Mouse (Mus musculus): ENCODE results near the gene Rspo3. TPM values are rescaled to one million over a fixed set of nuclear protein-coding genes. Genes with fewer than 3 reads are reported as not detected.

Rspo3 gene
- total and polyA plus RNA-seq, 3 experiments = not detected

DNA sequence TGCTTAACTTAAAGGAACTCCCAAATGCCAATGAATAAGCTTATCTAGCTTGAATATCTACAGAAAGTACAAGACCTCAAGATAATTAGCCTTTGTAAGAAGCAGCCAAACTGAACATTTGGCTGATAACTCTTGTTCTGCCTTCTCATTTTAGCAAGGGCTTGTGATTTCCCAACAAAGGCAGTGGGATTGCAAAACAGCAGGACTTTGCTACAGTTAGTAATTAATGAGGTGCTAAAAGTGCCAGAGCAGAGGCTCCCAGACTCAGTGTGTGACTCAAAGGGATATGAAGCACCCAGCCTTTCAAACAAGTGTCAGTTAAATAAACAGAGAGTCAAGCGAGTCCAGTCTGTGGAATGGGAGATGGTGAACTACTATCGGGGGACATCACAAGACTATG, 18.7 kb upstream of the Rspo3 start:
- no peak overlapping the region for H3K4me2 ChIP-seq (ENCODE audit: insufficient read depth, low read depth, poor library complexity, severe bottlenecking)
- no peak for DNase-seq (ENCODE audit: extremely low read depth)
- no peaks in the 10 kb centered on the region for H3K27me3 ChIP-seq (replicated peaks)
- dilution Hi-C loops (cut with MboI; ENCODE audit: extremely low pct_ligation_motif_present, extremely low pct_unique_long_range_greater_than_20kb, low sequenced_read_pairs) (no loop called here), in situ Hi-C loops (cut with MboI; ENCODE audit: low pct_ligation_motif_present, low pct_unique_long_range_greater_than_20kb, low sequenced_read_pairs) (no loop called here)
- TF ChIP-seq CHD1 (IDR thresholded peaks at IDR 0.05; ENCODE audit: low read depth, low read length) (no peak), RAD21 (IDR thresholded peaks at IDR 0.05; ENCODE audit: low read depth, low read length) (no peak), USF2 (conservative IDR thresholded peaks at IDR 0.05; ENCODE audit: low read depth, low read length) (no peak), SMC3 (IDR thresholded peaks at IDR 0.05; ENCODE audit: low read depth, low read length) (no peak), RCOR1 (conservative IDR thresholded peaks at IDR 0.05; ENCODE audit: low read depth, low read length) (no peak), POLR2AphosphoS2 (IDR thresholded peaks at IDR 0.05; ENCODE audit: low read depth, low read length) (no peak), USF1 (IDR thresholded peaks at IDR 0.05; ENCODE audit: low read depth, low read length) (no peak), GABPA (IDR thresholded peaks at IDR 0.05; ENCODE audit: insufficient replicate concordance, low read depth, low read length) (no peak), JUND (conservative IDR thresholded peaks at IDR 0.05; ENCODE audit: low read depth, low read length) (no peak), ZKSCAN1 (IDR thresholded peaks at IDR 0.05; ENCODE audit: borderline replicate concordance, low read depth, low read length) (no peak), TCF12 (IDR thresholded peaks at IDR 0.05; ENCODE audit: low read depth, low read length) (no peak), PAX5 (IDR thresholded peaks at IDR 0.05; ENCODE audit: low read length) (no peak), NELFE (IDR thresholded peaks at IDR 0.05; ENCODE audit: low read depth, low read length) (no peak), MAZ (IDR thresholded peaks at IDR 0.05; ENCODE audit: low read depth, low read length) (no peak), MEF2A (IDR thresholded peaks at IDR 0.05; ENCODE audit: borderline replicate concordance, low read depth, low read length) (no peak)
- H3K4me1 ChIP-seq (ENCODE audit: control insufficient read depth in 1 of 2, insufficient read depth in 2 of 2) = no peaks in the 10 kb centered on the region
- H3K27ac ChIP-seq (ENCODE audit: insufficient read depth, low read depth) = no peak overlapping the region
- H3K9me3 ChIP-seq (replicated peaks; ENCODE audit: low read length) = no peaks in the 10 kb centered on the region
- H3K9ac ChIP-seq (ENCODE audit: insufficient read depth, low read depth) = no peak overlapping the region
- H3K79me2 ChIP-seq (replicated peaks; ENCODE audit: control insufficient read depth, extremely low read depth, insufficient read depth, poor library complexity, severe bottlenecking) = no peaks in the 10 kb centered on the region
- no peak overlapping the region for H3K4me3 ChIP-seq (replicated peaks in 1 of 3; ENCODE audit: low read depth in 2 of 3, low read length in 2 of 3, poor library complexity in 1 of 3)
- no peaks in the 10 kb centered on the region for H3K36me3 ChIP-seq (replicated peaks in 1 of 2; ENCODE audit: control insufficient read depth in 1 of 2, insufficient read depth in 1 of 2, low read length in 1 of 2)

DNA sequence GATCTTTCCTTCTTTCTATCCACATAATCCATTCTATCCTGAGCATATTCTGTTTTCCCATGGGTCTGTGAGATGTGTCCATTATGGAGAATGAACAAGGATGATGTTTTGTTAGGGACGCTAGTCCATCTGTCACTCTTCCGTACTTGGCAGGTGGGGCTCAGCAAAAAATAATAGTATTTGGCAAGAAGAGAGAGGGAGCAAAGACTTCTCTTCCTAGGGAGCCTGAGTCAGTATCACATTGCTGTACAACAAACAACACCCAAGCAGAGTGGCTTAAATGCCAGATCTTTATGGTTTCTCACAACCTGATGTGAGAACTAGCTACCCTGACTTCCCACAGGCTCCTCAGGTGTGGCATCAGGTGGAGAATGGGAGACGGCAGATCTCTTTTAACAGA, 7.3 kb upstream of the Rspo3 start:
- Histone ChIP-seq H3K4me2 (ENCODE audit: insufficient read depth, low read depth, poor library complexity, severe bottlenecking) (no peak overlapping the region), H3K79me2 (replicated peaks; ENCODE audit: control insufficient read depth, extremely low read depth, insufficient read depth, poor library complexity, severe bottlenecking) (no peaks in the 10 kb centered on the region), H3K4me1 (ENCODE audit: control insufficient read depth in 1 of 2, insufficient read depth in 2 of 2) (peaks cover 0 to 11% of the 10 kb centered on the region in 2 experiments; a peak in 2 of 4 replicates), H3K9ac (ENCODE audit: insufficient read depth, low read depth) (no peak overlapping the region), H3K27ac (ENCODE audit: insufficient read depth, low read depth) (no peak overlapping the region), H3K4me3 (replicated peaks in 1 of 3; ENCODE audit: low read depth in 2 of 3, low read length in 2 of 3, poor library complexity in 1 of 3) (no peak overlapping the region), H3K27me3 (replicated peaks) (no peaks in the 10 kb centered on the region), H3K36me3 (replicated peaks in 1 of 2; ENCODE audit: control insufficient read depth in 1 of 2, insufficient read depth in 1 of 2, low read length in 1 of 2) (no peaks in the 10 kb centered on the region), H3K9me3 (replicated peaks; ENCODE audit: low read length) (no peaks in the 10 kb centered on the region)
- TF ChIP-seq ZKSCAN1 (IDR thresholded peaks at IDR 0.05; ENCODE audit: borderline replicate concordance, low read depth, low read length) (no peak), SIN3A (IDR thresholded peaks at IDR 0.05; ENCODE audit: low read length) (no peak), E2F4 (IDR thresholded peaks at IDR 0.05; ENCODE audit: insufficient replicate concordance, low read depth, low read length) (no peak), NELFE (IDR thresholded peaks at IDR 0.05; ENCODE audit: low read depth, low read length) (no peak), BHLHE40 (IDR thresholded peaks at IDR 0.05; ENCODE audit: low read depth, low read length) (no peak), GABPA (IDR thresholded peaks at IDR 0.05; ENCODE audit: insufficient replicate concordance, low read depth, low read length) (no peak), CHD2 (IDR thresholded peaks at IDR 0.05; ENCODE audit: low read length) (no peak), USF1 (IDR thresholded peaks at IDR 0.05; ENCODE audit: low read depth, low read length) (no peak), RCOR1 (conservative IDR thresholded peaks at IDR 0.05; ENCODE audit: low read depth, low read length) (no peak), EP300 (IDR thresholded peaks at IDR 0.05; ENCODE audit: low read length) (no peak), TCF12 (IDR thresholded peaks at IDR 0.05; ENCODE audit: low read depth, low read length) (no peak), SMC3 (IDR thresholded peaks at IDR 0.05; ENCODE audit: low read depth, low read length) (no peak)
- in situ Hi-C loops (cut with MboI; ENCODE audit: low pct_ligation_motif_present, low pct_unique_long_range_greater_than_20kb, low sequenced_read_pairs) (no loop called here), dilution Hi-C loops (cut with MboI; ENCODE audit: extremely low pct_ligation_motif_present, extremely low pct_unique_long_range_greater_than_20kb, low sequenced_read_pairs) (no loop called here)
- DNase-seq (ENCODE audit: extremely low read depth) = no peak
